Mouse (Mus musculus): Measurements from ENCODE around the gene Cars. TPM values are rescaled to one million over a fixed set of nuclear protein-coding genes. Genes with fewer than 3 reads are reported as not detected.

Gene Cars
- polyA plus RNA-seq, 1 experiment = 137 TPM

GRCm38 (mm10) chr7:143600231-143600740, 396 bp upstream of the Cars start:
- H3K79me2 ChIP-seq (ENCODE audit: control insufficient read depth, insufficient read depth) = peaks cover 46% of the 10 kb centered on the region
- peaks cover 16% of the 10 kb centered on the region for H3K36me3 ChIP-seq (ENCODE audit: control insufficient read depth, insufficient read depth)
- no peaks in the 10 kb centered on the region for H3K27me3 ChIP-seq (ENCODE audit: control insufficient read depth, insufficient read depth, insufficient read length)
- TF ChIP-seq USF1 (IDR thresholded peaks at IDR 0.05; ENCODE audit: low read depth) (no peak), MYOG (IDR thresholded peaks at IDR 0.05; ENCODE audit: control insufficient read depth, extremely low read depth, insufficient read length) (no peak), MYOD1 (IDR thresholded peaks at IDR 0.05; ENCODE audit: control insufficient read depth, insufficient read length, low read depth) (no peak), CTCF (IDR thresholded peaks at IDR 0.05; ENCODE audit: control insufficient read depth, insufficient read depth, insufficient read length) (no peak), FOSL1 (IDR thresholded peaks at IDR 0.05; ENCODE audit: insufficient read depth, low read length, poor library complexity, severe bottlenecking) (no peak), MAX (IDR thresholded peaks at IDR 0.05) (no peak), CEBPB (IDR thresholded peaks at IDR 0.05; ENCODE audit: low read depth) (no peak)
- no peak overlapping the region for H3K4me3 ChIP-seq (ENCODE audit: insufficient read depth, poor library complexity, severe bottlenecking)
- peaks cover 34% of the 10 kb centered on the region for H3K79me3 ChIP-seq (ENCODE audit: low read depth)
- H3ac ChIP-seq (ENCODE audit: control insufficient read depth, insufficient read length, low read depth) = no peak overlapping the region

GRCm38 (mm10) chr7:143594865-143595264, 5.0 kb downstream of the Cars start:
- H3K4me3 ChIP-seq (ENCODE audit: insufficient read depth, poor library complexity, severe bottlenecking) = no peak overlapping the region
- peaks cover 100% of the 10 kb centered on the region for H3K79me2 ChIP-seq (ENCODE audit: control insufficient read depth, insufficient read depth)
- peaks cover 63% of the 10 kb centered on the region for H3K79me3 ChIP-seq (ENCODE audit: low read depth)
- no peak overlapping the region for H3ac ChIP-seq (ENCODE audit: control insufficient read depth, insufficient read length, low read depth)
- TF ChIP-seq USF1 (IDR thresholded peaks at IDR 0.05; ENCODE audit: low read depth) = no peak
- TF ChIP-seq CTCF (IDR thresholded peaks at IDR 0.05; ENCODE audit: control insufficient read depth, insufficient read depth, insufficient read length) = no peak
- TF ChIP-seq FOSL1 (IDR thresholded peaks at IDR 0.05; ENCODE audit: insufficient read depth, low read length, poor library complexity, severe bottlenecking) = no peak
- TF ChIP-seq MAX (IDR thresholded peaks at IDR 0.05) = no peak
- TF ChIP-seq MYOD1 (IDR thresholded peaks at IDR 0.05; ENCODE audit: control insufficient read depth, insufficient read length, low read depth) = no peak
- TF ChIP-seq MYOG (IDR thresholded peaks at IDR 0.05; ENCODE audit: control insufficient read depth, extremely low read depth, insufficient read length) = no peak
- TF ChIP-seq CEBPB (IDR thresholded peaks at IDR 0.05; ENCODE audit: low read depth) = no peak
- no peaks in the 10 kb centered on the region for H3K27me3 ChIP-seq (ENCODE audit: control insufficient read depth, insufficient read depth, insufficient read length)
- peaks cover 47% of the 10 kb centered on the region for H3K36me3 ChIP-seq (ENCODE audit: control insufficient read depth, insufficient read depth)

- peaks cover 73% of the 10 kb centered on the region for H3K79me2 ChIP-seq (ENCODE audit: control insufficient read depth, insufficient read depth)
- peaks cover 61% of the 10 kb centered on the region for H3K36me3 ChIP-seq (ENCODE audit: control insufficient read depth, insufficient read depth)
These were observed 7.6 kb downstream of the Cars start for GRCm38 (mm10) chr7:143592255-143592654.

GRCm38 (mm10) chr7:143588006-143588405, 11.9 kb downstream of the Cars start:
- Histone ChIP-seq H3K79me3 (ENCODE audit: low read depth) (peaks cover 19% of the 10 kb centered on the region), H3K4me3 (ENCODE audit: insufficient read depth, poor library complexity, severe bottlenecking) (no peak overlapping the region), H3K79me2 (ENCODE audit: control insufficient read depth, insufficient read depth) (peaks cover 31% of the 10 kb centered on the region), H3K36me3 (ENCODE audit: control insufficient read depth, insufficient read depth) (peaks cover 85% of the 10 kb centered on the region), H3K27me3 (ENCODE audit: control insufficient read depth, insufficient read depth, insufficient read length) (no peaks in the 10 kb centered on the region), H3ac (ENCODE audit: control insufficient read depth, insufficient read length, low read depth) (no peak overlapping the region)
- TF ChIP-seq USF1 (IDR thresholded peaks at IDR 0.05; ENCODE audit: low read depth) = no peak
- no peak for TF ChIP-seq MAX (IDR thresholded peaks at IDR 0.05)
- TF ChIP-seq CEBPB (IDR thresholded peaks at IDR 0.05; ENCODE audit: low read depth) = no peak
- no peak for TF ChIP-seq MYOG (IDR thresholded peaks at IDR 0.05; ENCODE audit: control insufficient read depth, extremely low read depth, insufficient read length)
- TF ChIP-seq FOSL1 (IDR thresholded peaks at IDR 0.05; ENCODE audit: insufficient read depth, low read length, poor library complexity, severe bottlenecking) = no peak
- TF ChIP-seq MYOD1 (IDR thresholded peaks at IDR 0.05; ENCODE audit: control insufficient read depth, insufficient read length, low read depth) = no peak
- no peak for TF ChIP-seq CTCF (IDR thresholded peaks at IDR 0.05; ENCODE audit: control insufficient read depth, insufficient read depth, insufficient read length)

More at GRCm38 (mm10) chr7:143592255-143592654, 7.6 kb downstream of the Cars start:
- H3K79me3 ChIP-seq (ENCODE audit: low read depth) = peaks cover 40% of the 10 kb centered on the region
- H3ac ChIP-seq (ENCODE audit: control insufficient read depth, insufficient read length, low read depth) = no peak overlapping the region
- no peak overlapping the region for H3K4me3 ChIP-seq (ENCODE audit: insufficient read depth, poor library complexity, severe bottlenecking)
- H3K27me3 ChIP-seq (ENCODE audit: control insufficient read depth, insufficient read depth, insufficient read length) = no peaks in the 10 kb centered on the region
- TF ChIP-seq MYOG (IDR thresholded peaks at IDR 0.05; ENCODE audit: control insufficient read depth, extremely low read depth, insufficient read length) (no peak), MAX (IDR thresholded peaks at IDR 0.05) (no peak), MYOD1 (IDR thresholded peaks at IDR 0.05; ENCODE audit: control insufficient read depth, insufficient read length, low read depth) (no peak), CTCF (IDR thresholded peaks at IDR 0.05; ENCODE audit: control insufficient read depth, insufficient read depth, insufficient read length) (no peak), USF1 (IDR thresholded peaks at IDR 0.05; ENCODE audit: low read depth) (no peak), FOSL1 (IDR thresholded peaks at IDR 0.05; ENCODE audit: insufficient read depth, low read length, poor library complexity, severe bottlenecking) (no peak), CEBPB (IDR thresholded peaks at IDR 0.05; ENCODE audit: low read depth) (no peak)

GRCm38 (mm10) chr7:143587586-143587985, 12.3 kb downstream of the Cars start:
- H3K36me3 ChIP-seq (ENCODE audit: control insufficient read depth, insufficient read depth) = peaks cover 85% of the 10 kb centered on the region
- TF ChIP-seq CEBPB (IDR thresholded peaks at IDR 0.05; ENCODE audit: low read depth) = no peak
- TF ChIP-seq MYOG (IDR thresholded peaks at IDR 0.05; ENCODE audit: control insufficient read depth, extremely low read depth, insufficient read length) = no peak
- no peak for TF ChIP-seq CTCF (IDR thresholded peaks at IDR 0.05; ENCODE audit: control insufficient read depth, insufficient read depth, insufficient read length)
- TF ChIP-seq MYOD1 (IDR thresholded peaks at IDR 0.05; ENCODE audit: control insufficient read depth, insufficient read length, low read depth) = no peak
- TF ChIP-seq USF1 (IDR thresholded peaks at IDR 0.05; ENCODE audit: low read depth) = no peak
- TF ChIP-seq FOSL1 (IDR thresholded peaks at IDR 0.05; ENCODE audit: insufficient read depth, low read length, poor library complexity, severe bottlenecking) = no peak
- no peak for TF ChIP-seq MAX (IDR thresholded peaks at IDR 0.05)
- H3ac ChIP-seq (ENCODE audit: control insufficient read depth, insufficient read length, low read depth) = no peak overlapping the region
- H3K79me2 ChIP-seq (ENCODE audit: control insufficient read depth, insufficient read depth) = peaks cover 27% of the 10 kb centered on the region
- no peak overlapping the region for H3K4me3 ChIP-seq (ENCODE audit: insufficient read depth, poor library complexity, severe bottlenecking)
- H3K27me3 ChIP-seq (ENCODE audit: control insufficient read depth, insufficient read depth, insufficient read length) = no peaks in the 10 kb centered on the region
- peaks cover 16% of the 10 kb centered on the region for H3K79me3 ChIP-seq (ENCODE audit: low read depth)
